20 mouse cellular contexts compared by ENCODE assay signal in genomic region chr3:152519556-152519955, GRCm38 (mm10).
"Had no signal": no experiment of that assay in that cellular context is flagged by ENCODE, and none has a peak within 500 bp of the region (broad histone marks: within the 10 kb centered on the region; RNA-seq: fewer than 3 reads in every experiment).

No protein-coding gene starts in this region.

- H3K4me3 ChIP-seq: left cerebral cortex, adult 2 months; liver, embryonic 13.5 days; megakaryocyte, embryonic 14.5 days; midbrain, embryonic 10.5 days; midbrain, embryonic 13.5 days; myocyte; neural tube, embryonic 13.5 days; stomach, embryonic 15.5 days had no signal

- ATAC-seq: intestine, embryonic 16.5 days; midbrain, embryonic 13.5 days; midbrain, embryonic 16.5 days had no signal

- H3K27ac ChIP-seq: left cerebral cortex, adult 2 months; liver, embryonic 13.5 days; macrophage; midbrain, embryonic 10.5 days; midbrain, embryonic 13.5 days; neural tube, embryonic 13.5 days; stomach, embryonic 15.5 days had no signal

- H3K36me3 ChIP-seq: liver, embryonic 13.5 days; midbrain, embryonic 10.5 days; midbrain, embryonic 13.5 days; neural tube, embryonic 13.5 days; stomach, embryonic 15.5 days had no signal

- H3K9ac ChIP-seq: liver, embryonic 13.5 days; midbrain, embryonic 13.5 days; neural tube, embryonic 13.5 days; stomach, embryonic 15.5 days had no signal

- DNase-seq: kidney, adult 18-20 months; kidney, postnatal 10 days; kidney, postnatal 36 days; layer of hippocampus, postnatal 36 days; liver, embryonic 13.5 days; lung, adult 2 months; retina, postnatal 1 day; right cerebral cortex, postnatal 25 days; spleen, adult 18-20 months; thymus, postnatal 25 days had no signal

- H3K4me1 ChIP-seq: liver, embryonic 13.5 days; stomach, embryonic 15.5 days had no signal

- H3K27me3 ChIP-seq: liver, embryonic 13.5 days; midbrain, embryonic 13.5 days; neural tube, embryonic 13.5 days; stomach, embryonic 15.5 days had no signal

- H3K9me3 ChIP-seq: liver, embryonic 13.5 days; midbrain, embryonic 10.5 days; midbrain, embryonic 13.5 days; neural tube, embryonic 13.5 days; stomach, embryonic 15.5 days had no signal

- H3K4me2 ChIP-seq: liver, embryonic 13.5 days; midbrain, embryonic 13.5 days; neural tube, embryonic 13.5 days; stomach, embryonic 15.5 days had no signal
